Mouse (Mus musculus) CH12.LX (cell line): ENCODE results near the gene BC030867. TPM values are rescaled to one million over a fixed set of nuclear protein-coding genes. Genes with fewer than 3 reads are reported as not detected.
A peak's percentile ranks its signal among the peaks of the same experiment; 100 is the strongest.

ENCODE experiments used
- DNase-seq: peaks from one replicate; pipeline ENCODE4 v3.0.0-alpha.2; 2013; ENCODE audit errors: extremely low read depth
- H3K27ac ChIP-seq: 2 replicates; pipeline ENCODE4 v1.5.1; 2012; ENCODE audit warnings: low read depth, mild to moderate bottlenecking, control low read depth, moderate library complexity; ENCODE audit not compliant: insufficient read depth
- H3K27me3 ChIP-seq: replicated peaks from 2 replicates; pipeline ENCODE3; 2012; ENCODE audit warnings: inconsistent platforms
- H3K36me3 ChIP-seq, 2 experiments: replicated peaks in 1 of 2; 2 replicates each; pipeline versions ENCODE3 to v1.6.1; 2012; ENCODE audit warnings: inconsistent platforms in 1 of 2, low read length in 1 of 2, mild to moderate bottlenecking in 1 of 2, mixed read lengths in 1 of 2, moderate library complexity in 1 of 2; ENCODE audit not compliant: control insufficient read depth in 1 of 2, insufficient read depth in 1 of 2
- H3K4me1 ChIP-seq, 2 experiments: 2 replicates each; pipeline ENCODE4 v1.6.1; 2012; ENCODE audit warnings: inconsistent platforms in 1 of 2, moderate library complexity in 1 of 2; ENCODE audit not compliant: insufficient read depth in 2 of 2, control insufficient read depth in 1 of 2
- H3K4me2 ChIP-seq: 2 replicates; pipeline ENCODE4 v1.6.1; 2012; ENCODE audit warnings: low read depth, mild to moderate bottlenecking, control low read depth; ENCODE audit not compliant: poor library complexity, insufficient read depth, severe bottlenecking
- H3K4me3 ChIP-seq, 3 experiments: fragments of 150-350 bp in 1 of 3; sonication (generic) in 1 of 3; replicated peaks in 1 of 3; 2 replicates each; pipeline versions ENCODE3 to v1.5.1; 2011 to 2012; ENCODE audit warnings: low read depth in 2 of 3, low read length in 2 of 3, mild to moderate bottlenecking in 2 of 3, moderate library complexity in 2 of 3, control low read depth in 1 of 3, improper control_type of control experiment in 1 of 3, inconsistent platforms in 1 of 3, mixed read lengths in 1 of 3; ENCODE audit not compliant: poor library complexity in 1 of 3
- H3K79me2 ChIP-seq: replicated peaks from 2 replicates; pipeline ENCODE4 v1.6.1; 2012; ENCODE audit warnings: mild to moderate bottlenecking, moderate library complexity; ENCODE audit not compliant: control insufficient read depth, poor library complexity, insufficient read depth, severe bottlenecking; ENCODE audit errors: extremely low read depth
- H3K9ac ChIP-seq: 2 replicates; pipeline ENCODE4 v1.6.1; 2012; ENCODE audit warnings: low read depth, mild to moderate bottlenecking, control low read depth, moderate library complexity; ENCODE audit not compliant: insufficient read depth
- H3K9me3 ChIP-seq: replicated peaks from 2 replicates; pipeline ENCODE3; 2012; ENCODE audit warnings: low read length, inconsistent platforms, mixed read lengths
- BHLHE40 ChIP-seq: IDR thresholded peaks from 2 replicates; pipeline ENCODE4 v1.6.1; 2011; ENCODE audit warnings: mild to moderate bottlenecking, low read depth, low read length, improper control_type of control experiment
- E2F4 ChIP-seq: IDR thresholded peaks from 2 replicates; pipeline ENCODE4 v1.6.1; 2011; ENCODE audit warnings: low read depth, low read length, improper control_type of control experiment; ENCODE audit not compliant: insufficient replicate concordance
- ELF1 ChIP-seq: IDR thresholded peaks from 2 replicates; pipeline ENCODE4 v1.6.1; 2014; ENCODE audit warnings: low read depth, mild to moderate bottlenecking, inconsistent platforms, low read length, improper control_type of control experiment
- ETS1 ChIP-seq: conservative IDR thresholded peaks from 2 replicates; pipeline ENCODE4 v1.6.1; 2012; ENCODE audit warnings: low read depth, mild to moderate bottlenecking, inconsistent platforms, low read length, improper control_type of control experiment, moderate library complexity
- JUND ChIP-seq: conservative IDR thresholded peaks from 2 replicates; pipeline ENCODE4 v1.6.1; 2011; ENCODE audit warnings: low read depth, low read length, improper control_type of control experiment
- MAZ ChIP-seq: IDR thresholded peaks from 2 replicates; pipeline ENCODE4 v1.6.1; 2012; ENCODE audit warnings: low read depth, mild to moderate bottlenecking, inconsistent platforms, low read length, improper control_type of control experiment, moderate library complexity
- MXI1 ChIP-seq: IDR thresholded peaks from 2 replicates; pipeline ENCODE4 v1.6.1; 2011; ENCODE audit warnings: mild to moderate bottlenecking, low read depth, low read length, improper control_type of control experiment
- MYC ChIP-seq: IDR thresholded peaks from 2 replicates; pipeline ENCODE4 v1.6.1; 2011; ENCODE audit warnings: low read depth, mild to moderate bottlenecking, improper control_type of control experiment, low read length
- NRF1 ChIP-seq: IDR thresholded peaks from 2 replicates; pipeline ENCODE4 v1.6.1; 2014; ENCODE audit warnings: low read depth, mild to moderate bottlenecking, inconsistent platforms, low read length, improper control_type of control experiment, moderate library complexity
- POLR2A ChIP-seq: IDR thresholded peaks from 2 replicates; pipeline ENCODE4 v1.6.1; 2011; ENCODE audit warnings: low read depth, mild to moderate bottlenecking, improper control_type of control experiment, low read length
- SIN3A ChIP-seq: IDR thresholded peaks from 2 replicates; pipeline ENCODE4 v1.6.1; 2012; ENCODE audit warnings: low read length, improper control_type of control experiment, inconsistent platforms
- SMC3 ChIP-seq: IDR thresholded peaks from 2 replicates; pipeline ENCODE4 v1.6.1; 2011; ENCODE audit warnings: low read depth, low read length, improper control_type of control experiment
- TBP ChIP-seq: conservative IDR thresholded peaks from 2 replicates; pipeline ENCODE4 v1.6.1; 2011; ENCODE audit warnings: low read depth, low read length, improper control_type of control experiment
- TCF12 ChIP-seq: IDR thresholded peaks from 2 replicates; pipeline ENCODE4 v1.6.1; 2014; ENCODE audit warnings: low read depth, mild to moderate bottlenecking, inconsistent platforms, low read length, improper control_type of control experiment
- USF2 ChIP-seq: conservative IDR thresholded peaks from 2 replicates; pipeline ENCODE4 v1.6.1; 2011; ENCODE audit warnings: low read depth, low read length, improper control_type of control experiment
- ZC3H11A ChIP-seq: IDR thresholded peaks from 2 replicates; pipeline ENCODE4 v1.6.1; 2012; ENCODE audit warnings: low read depth, mild to moderate bottlenecking, inconsistent platforms, low read length, improper control_type of control experiment
- ZMIZ1 ChIP-seq: IDR thresholded peaks from 2 replicates; pipeline ENCODE4 v1.6.1; 2012; ENCODE audit warnings: low read depth, mild to moderate bottlenecking, inconsistent platforms, low read length, improper control_type of control experiment
- ZNF384 ChIP-seq: IDR thresholded peaks from 2 replicates; pipeline ENCODE4 v1.6.1; 2012; ENCODE audit warnings: low read depth, low read length, improper control_type of control experiment, inconsistent platforms
- dilution Hi-C: fragments of 300-500 bp; cut with MboI; formaldehyde crosslinking; loops from 2 replicates; pipeline ENCODE4 v1.14.3; 2020; ENCODE audit warnings: low sequenced_read_pairs; ENCODE audit not compliant: extremely low pct_unique_long_range_greater_than_20kb, extremely low pct_ligation_motif_present
- in situ Hi-C: fragments of 300-500 bp; cut with MboI; formaldehyde crosslinking; loops from 3 replicates; pipeline ENCODE4 v1.14.3; 2019; ENCODE audit warnings: low sequenced_read_pairs, low pct_ligation_motif_present, low pct_unique_long_range_greater_than_20kb, mixed read lengths
- polyA plus RNA-seq: library from polyadenylated mRNA; unstranded; fragments of >175 nt; gene quantifications from 2 replicates; pipeline ENCODE4 v1.2.1, GENCODE M21; 2012; ENCODE audit warnings: low read depth; ENCODE audit not compliant: insufficient read length
- total RNA-seq, 2 experiments: library from RNA; depleted of rRNA; stranded (reverse); fragments of 300-350 nt in 1 of 2; fragments of >200 nt in 1 of 2; gene quantifications; 2 replicates each; pipeline ENCODE4 v1.2.3; 2012 to 2014

The BC030867 gene
- total and polyA plus RNA-seq, 3 experiments, result 11.4 to 34.0 (median 26.2) TPM

GRCm38 (mm10) chr11:102226067-102226978, 22.4 kb upstream of the BC030867 start:
- Histone ChIP-seq H3K79me2 (no peaks in the 10 kb centered on the region), H3K4me2 (no peak overlapping the region), H3K27ac (no peak overlapping the region), H3K27me3 (peaks cover 24% of the 10 kb centered on the region), H3K4me3 (no peak overlapping the region), H3K9me3 (peaks cover 1% of the 10 kb centered on the region), H3K9ac (no peak overlapping the region), H3K36me3 (peaks cover 0 to 8% of the 10 kb centered on the region in 2 experiments), H3K4me1 (peaks cover 2 to 32% of the 10 kb centered on the region in 2 experiments; a peak in 3 of 4 replicates)
- TF ChIP-seq TCF12 (no peak), SMC3 (no peak), MAZ (no peak), JUND (no peak), POLR2A (no peak), MYC (no peak), E2F4 (no peak), ETS1 (no peak), ZC3H11A (no peak), ELF1 (no peak), ZMIZ1 (no peak), BHLHE40 (no peak), TBP (no peak), USF2 (no peak), MXI1 (no peak), NRF1 (no peak)
- in situ Hi-C loops (loop anchor here (5.0 kb wide), 2 partner anchors 34 to 51 kb away; no protein-coding TSS in a partner anchor), dilution Hi-C loops (no loop called here)
- no peak for DNase-seq

GRCm38 (mm10) chr11:102227270-102228190, 21.2 kb upstream of the BC030867 start:
- dilution Hi-C loops (no loop called here), in situ Hi-C loops (loop anchor here (5.0 kb wide), 2 partner anchors 35 to 50 kb away; no protein-coding TSS in a partner anchor)
- H3K27ac ChIP-seq, result no peak overlapping the region
- no peak for DNase-seq
- H3K27me3 ChIP-seq, result peaks cover 24% of the 10 kb centered on the region
- peaks cover 1% of the 10 kb centered on the region for H3K9me3 ChIP-seq
- no peaks in the 10 kb centered on the region for H3K79me2 ChIP-seq
- H3K9ac ChIP-seq, result no peak overlapping the region
- peaks cover 2 to 21% of the 10 kb centered on the region in 2 experiments; a peak in 3 of 4 replicates for H3K4me1 ChIP-seq
- peaks cover 0 to 8% of the 10 kb centered on the region in 2 experiments for H3K36me3 ChIP-seq
- no peak overlapping the region for H3K4me2 ChIP-seq
- H3K4me3 ChIP-seq, result no peak overlapping the region
- TF ChIP-seq ELF1 (no peak), SIN3A (no peak), TCF12 (no peak), JUND (no peak), ZNF384 (peak; percentile 39; the same call in 1 of the 2 replicates)
- TF ChIP-seq, all 38 proteins: peak for 1
